32 mouse cellular contexts compared by ENCODE assay signal in the genomic region with DNA sequence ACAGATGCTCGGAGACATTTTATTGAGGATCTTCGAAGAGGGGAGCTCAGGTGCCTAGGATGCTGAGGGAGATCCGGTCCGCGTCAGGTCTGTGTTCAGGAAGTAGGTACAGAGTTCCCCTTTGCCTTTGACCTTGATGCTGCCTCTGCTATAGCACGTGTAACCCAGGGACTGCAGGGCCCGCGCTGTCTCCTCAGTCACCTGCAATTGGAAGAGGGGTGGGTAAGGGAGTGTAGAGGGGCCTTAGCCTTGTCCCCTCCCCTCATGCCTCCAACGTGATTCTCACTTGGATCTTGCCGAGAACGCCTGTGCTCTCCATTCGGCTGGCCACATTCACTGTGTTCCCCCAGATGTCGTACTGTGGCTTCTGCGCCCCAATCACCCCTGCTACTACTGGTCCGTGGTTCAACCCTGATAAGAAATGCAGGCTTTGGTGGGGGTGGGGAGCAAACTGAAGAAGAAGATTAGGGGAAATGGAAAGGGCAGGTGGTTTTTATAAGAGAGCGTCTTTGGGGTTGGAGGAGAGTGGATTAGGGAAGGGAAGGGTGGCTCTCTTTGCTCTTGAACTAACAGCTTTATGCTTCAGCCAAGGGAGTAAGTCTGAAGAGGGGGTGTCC. TPM values are rescaled to one million over a fixed set of nuclear protein-coding genes. Genes with fewer than 3 reads are reported as not detected.
DNase-seq lines count a peak whose midpoint lies in the region; ATAC-seq and TF ChIP-seq lines count a peak whose summit lies in the region.
"Had no signal": no experiment of that assay in that cellular context is flagged by ENCODE, and none has a peak within 500 bp of the region (broad histone marks: within the 10 kb centered on the region; RNA-seq: fewer than 3 reads in every experiment).

No protein-coding gene starts in this region.

- H3K9ac ChIP-seq in liver, embryonic 13.5 days, result peak overlapping the region; percentile 50; the same call in 1 of the 2 replicates
- no peak overlapping the region for H3K9ac ChIP-seq in hindbrain, embryonic 16.5 days (ENCODE audit: low read depth, low read length)
- H3K9ac ChIP-seq: embryonic facial prominence, embryonic 15.5 days; forebrain, embryonic 15.5 days; limb, embryonic 13.5 days; midbrain, embryonic 12.5 days; neural tube, embryonic 13.5 days; stomach, embryonic 15.5 days had no signal

- TF ChIP-seq POLR2A in embryonic fibroblast, embryonic 13.5 days (IDR thresholded peaks at IDR 0.05; ENCODE audit: low read depth, low read length), result no peak

- no peak for TF ChIP-seq CTCF in embryonic fibroblast, embryonic 13.5 days (IDR thresholded peaks at IDR 0.05; ENCODE audit: borderline replicate concordance, insufficient read depth, low read length)

- peaks cover 53% of the 10 kb centered on the region for H3K27me3 ChIP-seq in liver, embryonic 13.5 days
- peaks cover 21% of the 10 kb centered on the region for H3K27me3 ChIP-seq in hindbrain, embryonic 16.5 days (replicated peaks; ENCODE audit: control insufficient read depth, insufficient read depth, low read length)

- peak; percentile 89 for DNase-seq in MEL-GATA-1-ER (ENCODE audit: extremely low read depth, low read depth)
- no peak for DNase-seq in liver, embryonic 13.5 days
- no peak for DNase-seq in heart, postnatal 4 days
- no peak for DNase-seq in urinary bladder, postnatal 14 days (ENCODE audit: low spot score)
- no peak for DNase-seq in embryo, embryonic 10.5 days (ENCODE audit: low spot score)
- DNase-seq: adrenal gland, adult 8-10 months; cerebellum, adult 11 months; cerebellum, adult 9-10 months; gastrocnemius, postnatal 25 days; heart, adult 18-20 months; kidney, adult 8-10 months; kidney, postnatal 4 days; lung, adult 2 months; lung, postnatal 10 days; thymus, postnatal 36 days had no signal

- no peak overlapping the region for H3K4me3 ChIP-seq in embryonic fibroblast, embryonic 13.5 days (ENCODE audit: insufficient read depth, low read length)
- 0 out of 2 replicates have a peak overlapping the region, but pooled peaks have one; percentile 3 for H3K4me3 ChIP-seq in liver, embryonic 13.5 days (replicated peaks)
- no peak overlapping the region for H3K4me3 ChIP-seq in hindbrain, embryonic 16.5 days (ENCODE audit: low read length)
- H3K4me3 ChIP-seq: embryonic facial prominence, embryonic 15.5 days; forebrain, embryonic 15.5 days; hindbrain, embryonic 10.5 days; limb, embryonic 13.5 days; midbrain, embryonic 12.5 days; neural tube, embryonic 13.5 days; stomach, embryonic 15.5 days had no signal

- WGBS in liver, embryonic 13.5 days (ENCODE audit: insufficient replicate concordance), result 31% methylated on average over 16 of the region's 16 CpGs
- WGBS in hindbrain, embryonic 16.5 days, result 85% methylated on average over 16 of the region's 16 CpGs

- H3K27ac ChIP-seq in embryonic fibroblast, embryonic 13.5 days (ENCODE audit: insufficient read depth, low read length), result peak overlapping the region; percentile 47; the same call in 1 of the 2 replicates
- H3K27ac ChIP-seq in liver, embryonic 13.5 days, result no peak overlapping the region
- no peak overlapping the region for H3K27ac ChIP-seq in hindbrain, embryonic 16.5 days (ENCODE audit: low read depth, low read length)
- H3K27ac ChIP-seq: embryonic facial prominence, embryonic 15.5 days; forebrain, embryonic 15.5 days; hindbrain, embryonic 10.5 days; hindbrain, postnatal 0 days; kidney, postnatal 0 days; limb, embryonic 13.5 days; macrophage; midbrain, embryonic 12.5 days; neural tube, embryonic 13.5 days; stomach, embryonic 15.5 days had no signal

- ATAC-seq in liver, embryonic 13.5 days (ENCODE audit: low read depth), result peak; percentile 73
- peak; percentile 11; the same call in 1 of the 2 replicates for ATAC-seq in megakaryocyte progenitor cell, adult 5-6 weeks (replicated peaks; ENCODE audit: poor library complexity)
- ATAC-seq in hindbrain, embryonic 16.5 days, result no peak
- ATAC-seq: CD4-positive, CD25-positive, alpha-beta regulatory T cell, adult 4 months; forebrain, embryonic 15.5 days; hindbrain, postnatal 0 days; intestine, embryonic 16.5 days had no signal

- no peaks in the 10 kb centered on the region for H3K36me3 ChIP-seq in liver, embryonic 13.5 days
- H3K36me3 ChIP-seq in hindbrain, embryonic 16.5 days (ENCODE audit: control insufficient read depth, insufficient read depth, low read length), result no peaks in the 10 kb centered on the region
- H3K36me3 ChIP-seq: forebrain, embryonic 15.5 days; hindbrain, embryonic 10.5 days; midbrain, embryonic 12.5 days; neural tube, embryonic 13.5 days; stomach, embryonic 15.5 days had no signal

- peak overlapping the region; percentile 42 for H3K4me2 ChIP-seq in liver, embryonic 13.5 days
- H3K4me2 ChIP-seq in hindbrain, embryonic 16.5 days (ENCODE audit: low read length), result no peak overlapping the region
- H3K4me2 ChIP-seq: embryonic facial prominence, embryonic 15.5 days; forebrain, embryonic 15.5 days; heart, embryonic 11.5 days; limb, embryonic 13.5 days; midbrain, embryonic 12.5 days; neural tube, embryonic 13.5 days had no signal

- peaks cover 4% of the 10 kb centered on the region for H3K4me1 ChIP-seq in embryonic fibroblast, embryonic 13.5 days (ENCODE audit: control insufficient read depth, insufficient read depth, low read length)
- peaks cover 57% of the 10 kb centered on the region for H3K4me1 ChIP-seq in liver, embryonic 13.5 days (replicated peaks)
- H3K4me1 ChIP-seq in hindbrain, embryonic 16.5 days (ENCODE audit: control insufficient read depth, insufficient read depth, low read depth, low read length), result peaks cover 8% of the 10 kb centered on the region
- H3K4me1 ChIP-seq: forebrain, embryonic 15.5 days had no signal

- no peaks in the 10 kb centered on the region for H3K9me3 ChIP-seq in liver, embryonic 13.5 days (replicated peaks)
- H3K9me3 ChIP-seq in hindbrain, embryonic 16.5 days (ENCODE audit: control insufficient read depth, low read length), result no peaks in the 10 kb centered on the region
- H3K9me3 ChIP-seq: embryonic facial prominence, embryonic 15.5 days; forebrain, embryonic 15.5 days; hindbrain, embryonic 10.5 days; limb, embryonic 13.5 days; midbrain, embryonic 12.5 days; neural tube, embryonic 13.5 days; stomach, embryonic 15.5 days had no signal

RNA-seq across cellular contexts. Expression of gene Ltb4r1, which starts 3.4 kb away (rescaled TPM):
- 0.82 and 1.0 TPM in 2 replicates for polyA plus RNA-seq in embryonic fibroblast, embryonic 13.5 days (2011; ENCODE audit: insufficient read length, low read depth, missing spikeins)
- 4.4 and 4.6 TPM in 2 replicates for polyA plus RNA-seq in liver, embryonic 13.5 days (2015; fragmentation: Nextera tagmentation; extraction: Ambion mirVana)
- 18.5 and 19.9 TPM in 2 replicates for total RNA-seq in megakaryocyte progenitor cell, adult 5-6 weeks (2015)
- 31.4 and 42.4 TPM in 2 replicates for total RNA-seq in megakaryocyte progenitor cell, adult 5-6 weeks (2017)
- under 1 TPM; 0.50 TPM for total RNA-seq in heart, postnatal 4 days (2021)
- polyA plus RNA-seq in hindbrain, embryonic 16.5 days (2015; fragmentation: Nextera tagmentation; extraction: Ambion mirVana), result 0.22 and 0.79 TPM in 2 replicates
- total RNA-seq: gastrocnemius, postnatal 25 days had no signal
- polyA plus RNA-seq: forebrain, embryonic 15.5 days had no signal

RNA-seq across cellular contexts. Expression of gene Ltb4r2, which starts 8.0 kb away (rescaled TPM):
- polyA plus RNA-seq in embryonic fibroblast, embryonic 13.5 days (2011; ENCODE audit: insufficient read length, low read depth, missing spikeins), result 2.0 TPM in 2 replicates
- polyA plus RNA-seq in liver, embryonic 13.5 days (2015; fragmentation: Nextera tagmentation; extraction: Ambion mirVana), result 0.92 and 1.3 TPM in 2 replicates
- 0.39 and 0.44 TPM in 2 replicates for total RNA-seq in megakaryocyte progenitor cell, adult 5-6 weeks (2015)
- 0.47 and 0.62 TPM in 2 replicates for total RNA-seq in megakaryocyte progenitor cell, adult 5-6 weeks (2017)
- under 1 TPM; 0.11 to 0.26 TPM for total RNA-seq in heart, postnatal 4 days (2021)
- 0.47 and 0.66 TPM in 2 replicates for polyA plus RNA-seq in hindbrain, embryonic 16.5 days (2015; fragmentation: Nextera tagmentation; extraction: Ambion mirVana)
- total RNA-seq: gastrocnemius, adult 18-20 months had no signal
- polyA plus RNA-seq: macrophage had no signal

RNA-seq across cellular contexts. Expression of gene Cideb, which starts 10.9 kb away (rescaled TPM):
- polyA plus RNA-seq in embryonic fibroblast, embryonic 13.5 days (2011; ENCODE audit: insufficient read length, low read depth, missing spikeins), result 0.95 TPM in 1 of 2 replicates, not detected in the other
- polyA plus RNA-seq in liver, embryonic 13.5 days (2015; fragmentation: Nextera tagmentation; extraction: Ambion mirVana), result 21.1 and 21.3 TPM in 2 replicates
- 0.20 and 0.77 TPM in 2 replicates for total RNA-seq in megakaryocyte progenitor cell, adult 5-6 weeks (2015)
- total RNA-seq in megakaryocyte progenitor cell, adult 5-6 weeks (2017), result 0.51 TPM in 1 of 2 replicates, not detected in the other
- total RNA-seq in heart, postnatal 4 days (2021), result 1 to 10 TPM; 1.2 to 2.2 TPM
- polyA plus RNA-seq in hindbrain, embryonic 16.5 days (2015; fragmentation: Nextera tagmentation; extraction: Ambion mirVana), result 0.17 and 0.63 TPM in 2 replicates
- total RNA-seq: gastrocnemius, adult 18-20 months; gastrocnemius, postnatal 25 days had no signal
- polyA plus RNA-seq: CD4-positive, CD25-positive, alpha-beta regulatory T cell, adult 4 months; hindbrain, embryonic 10.5 days; midbrain, embryonic 12.5 days had no signal

RNA-seq across cellular contexts. Expression of gene Adcy4, which starts 14.7 kb away (rescaled TPM):
- 8.7 and 18.0 TPM in 2 replicates for polyA plus RNA-seq in embryonic fibroblast, embryonic 13.5 days (2011; ENCODE audit: insufficient read length, low read depth, missing spikeins)
- polyA plus RNA-seq in liver, embryonic 13.5 days (2015; fragmentation: Nextera tagmentation; extraction: Ambion mirVana), result 1.8 and 2.2 TPM in 2 replicates
- total RNA-seq in megakaryocyte progenitor cell, adult 5-6 weeks (2015), result 0.05 TPM in 1 of 2 replicates, not detected in the other
- not detected in 2 replicates for total RNA-seq in megakaryocyte progenitor cell, adult 5-6 weeks (2017)
- total RNA-seq in heart, postnatal 4 days (2021), result 10 to 100 TPM; 18.9 to 22.3 TPM
- 3.5 and 5.1 TPM in 2 replicates for polyA plus RNA-seq in hindbrain, embryonic 16.5 days (2015; fragmentation: Nextera tagmentation; extraction: Ambion mirVana)

RNA-seq across cellular contexts. Expression of gene Ripk3, which starts 19.5 kb away (rescaled TPM):
- polyA plus RNA-seq in embryonic fibroblast, embryonic 13.5 days (2011; ENCODE audit: insufficient read length, low read depth, missing spikeins), result 109 and 141 TPM in 2 replicates
- 20.4 and 22.1 TPM in 2 replicates for polyA plus RNA-seq in liver, embryonic 13.5 days (2015; fragmentation: Nextera tagmentation; extraction: Ambion mirVana)
- 116 and 152 TPM in 2 replicates for total RNA-seq in megakaryocyte progenitor cell, adult 5-6 weeks (2015)
- 25.3 and 49.9 TPM in 2 replicates for total RNA-seq in megakaryocyte progenitor cell, adult 5-6 weeks (2017)
- 10 to 100 TPM; 10.6 to 14.0 TPM for total RNA-seq in heart, postnatal 4 days (2021)
- polyA plus RNA-seq in hindbrain, embryonic 16.5 days (2015; fragmentation: Nextera tagmentation; extraction: Ambion mirVana), result 2.3 and 3.6 TPM in 2 replicates

Comparison
In these comparisons a context has a peak if more than half of its experiments do, and no peak if none do; other contexts are left out.
1. RNA of gene Cideb, which starts 10.9 kb away (polyA plus RNA-seq): 21.1 to 21.3 TPM in liver, embryonic 13.5 days; 0.17 to 0.63 TPM in hindbrain, embryonic 16.5 days and 0.95 TPM in embryonic fibroblast, embryonic 13.5 days; every median in the first group is over 10 times any median in the second.